Mouse (Mus musculus) 416B (cell line): Measurements from ENCODE around the gene Kifc5b.
"Not testable (repeated sequence)": the region's sequence is repeated elsewhere in the genome, so short reads cannot be mapped to it uniquely, and the experiment has no call there.

ENCODE experiments used
- DNase-seq: peaks from one replicate; pipeline ENCODE4 v3.0.0; 2011; ENCODE audit warnings: low read depth

The Kifc5b gene

GRCm38 (mm10) chr17:26919516-26919915, 2.6 kb downstream of the Kifc5b start:
- DNase-seq = not testable (repeated sequence)

- DNase-seq = not testable (repeated sequence)
These were observed 5.5 kb downstream of the Kifc5b start for GRCm38 (mm10) chr17:26922368-26922767.

- DNase-seq = not testable (repeated sequence)
These were observed 8.5 kb downstream of the Kifc5b start for GRCm38 (mm10) chr17:26925414-26925813.

GRCm38 (mm10) chr17:26931795-26932194, 14.9 kb downstream of the Kifc5b start:
- peak; percentile 67 for DNase-seq

- peak; percentile 86 for DNase-seq
These were observed 16.0 kb downstream of the Kifc5b start, which contains the start of gene Phf1 for GRCm38 (mm10) chr17:26932839-26933398. Gene Phf1 (plus strand): TSS chr17:26933052.

- DNase-seq = no peak
These were observed 16.5 kb downstream of the Kifc5b start for GRCm38 (mm10) chr17:26933419-26933818.

- no peak for DNase-seq
These were observed 17.3 kb downstream of the Kifc5b start for GRCm38 (mm10) chr17:26933885-26934827.

GRCm38 (mm10) chr17:26935027-26935426, 18.1 kb downstream of the Kifc5b start:
- no peak for DNase-seq

GRCm38 (mm10) chr17:26936453-26936852, 19.6 kb downstream of the Kifc5b start:
- DNase-seq = no peak

- no peak for DNase-seq
These were observed 20.2 kb downstream of the Kifc5b start for GRCm38 (mm10) chr17:26936921-26937695.

- DNase-seq = no peak
These were observed 21.2 kb downstream of the Kifc5b start for GRCm38 (mm10) chr17:26937883-26938695.

- no peak for DNase-seq
These were observed 21.8 kb downstream of the Kifc5b start for GRCm38 (mm10) chr17:26938731-26939130.

GRCm38 (mm10) chr17:26939178-26939972, 22.5 kb downstream of the Kifc5b start, which contains the start of gene Cuta:
Gene Cuta (minus strand): TSS chr17:26939569.
- peak; percentile 100 for DNase-seq

GRCm38 (mm10) chr17:26939973-26940300, 23.0 kb downstream of the Kifc5b start:
- no peak for DNase-seq

- peak; percentile 43 for DNase-seq
These were observed 24.3 kb downstream of the Kifc5b start, which contains the start of gene Syngap1 for GRCm38 (mm10) chr17:26941031-26941789. Gene Syngap1 (plus strand): TSS chr17:26941253.

- DNase-seq = peak; percentile 41
These were observed 25.1 kb downstream of the Kifc5b start for GRCm38 (mm10) chr17:26941841-26942570.

- DNase-seq = no peak
These were observed 29.1 kb downstream of the Kifc5b start for GRCm38 (mm10) chr17:26945824-26946495.

GRCm38 (mm10) chr17:26946567-26946966, 29.7 kb downstream of the Kifc5b start:
- DNase-seq = no peak
